Mouse (Mus musculus) right cerebral cortex, adult 18-20 months (tissue): Measurements from ENCODE around the gene Ccdc191.
A peak's percentile ranks its signal among the peaks of the same experiment; 100 is the strongest.

Source experiments
- DNase-seq: peaks from one replicate; pipeline ENCODE4 v3.0.0; 2022; ENCODE audit warnings: mixed read lengths

Gene Ccdc191

DNA sequence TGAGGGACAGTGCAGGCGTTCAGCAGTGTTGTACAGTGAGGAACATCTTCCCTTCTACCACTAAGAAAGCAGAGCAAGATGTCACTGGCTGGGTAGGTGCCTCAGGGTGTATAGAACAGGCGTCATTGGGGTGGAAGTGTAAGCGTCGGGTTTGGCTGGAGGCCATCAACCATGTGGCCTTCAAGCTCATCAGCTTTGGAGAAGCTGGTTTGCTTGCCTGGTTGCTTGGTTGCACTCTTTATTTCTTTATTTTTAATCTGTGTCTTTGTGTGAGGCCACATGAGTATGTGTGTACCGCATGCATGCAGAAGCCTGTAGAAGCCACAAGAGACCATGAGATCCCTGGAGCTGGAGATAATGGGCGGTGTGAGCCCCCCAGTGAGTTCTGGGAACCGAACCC lies 42.7 kb downstream of the Ccdc191 start:
- no peak for DNase-seq

DNA sequence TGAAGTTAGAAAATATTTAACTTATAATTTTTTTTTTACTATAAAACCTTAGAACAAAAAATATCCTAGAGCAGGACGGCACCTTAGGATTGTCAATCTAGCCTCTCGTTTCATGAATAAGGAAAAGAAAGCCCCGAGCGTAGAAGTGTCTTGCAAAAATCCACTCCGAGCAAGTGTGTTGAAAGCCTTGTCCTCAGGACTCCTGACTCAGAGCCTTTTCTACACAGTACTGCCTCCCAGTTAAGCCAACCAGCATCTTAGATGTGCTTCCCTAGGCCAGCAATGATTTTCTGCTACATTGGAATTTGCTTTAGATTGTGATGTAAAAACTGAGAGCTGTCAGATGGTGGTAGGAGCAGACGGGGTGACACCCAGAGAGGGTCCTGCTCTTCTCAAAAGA lies 43.4 kb downstream of the Ccdc191 start:
- DNase-seq, result no peak

DNA sequence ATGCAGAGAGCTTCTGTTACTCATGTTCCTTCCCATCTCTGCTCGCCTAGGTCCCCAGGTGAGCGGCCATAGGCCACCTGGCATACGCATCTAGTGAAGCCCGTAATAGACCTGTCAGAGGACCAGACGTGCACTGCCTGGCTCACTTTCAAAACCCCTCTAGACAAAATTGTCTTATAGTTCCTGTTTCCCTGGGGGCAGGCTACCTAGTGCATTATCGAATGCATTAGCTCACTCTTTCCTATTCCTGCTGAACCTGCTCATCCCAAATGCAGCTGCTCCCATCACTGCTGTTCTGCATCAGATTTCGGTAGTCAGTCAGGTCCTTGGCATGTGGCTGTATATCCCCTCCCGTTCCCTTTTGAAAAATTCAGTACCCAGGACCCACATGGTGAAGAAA lies 45.3 kb downstream of the Ccdc191 start:
- no peak for DNase-seq

DNA sequence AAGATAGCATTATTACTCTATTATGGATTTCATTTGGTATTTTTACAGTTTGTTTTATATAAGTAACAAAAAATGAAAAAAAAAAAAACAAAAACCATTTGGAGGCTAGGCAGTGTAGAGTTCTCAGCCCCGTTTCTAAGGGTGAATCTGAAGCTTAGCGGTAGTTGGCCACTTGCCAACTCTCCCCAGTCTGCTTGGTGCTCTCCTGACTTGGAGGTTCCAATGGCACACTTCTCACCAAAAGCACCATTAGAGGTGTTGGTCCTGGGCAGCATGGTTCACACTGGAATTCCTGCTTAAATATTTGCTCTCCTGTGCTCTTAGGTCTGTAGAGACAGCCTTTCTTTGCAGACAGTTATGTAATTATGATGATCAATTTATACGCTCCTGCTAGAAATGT lies 45.8 kb downstream of the Ccdc191 start:
- no peak for DNase-seq

DNA sequence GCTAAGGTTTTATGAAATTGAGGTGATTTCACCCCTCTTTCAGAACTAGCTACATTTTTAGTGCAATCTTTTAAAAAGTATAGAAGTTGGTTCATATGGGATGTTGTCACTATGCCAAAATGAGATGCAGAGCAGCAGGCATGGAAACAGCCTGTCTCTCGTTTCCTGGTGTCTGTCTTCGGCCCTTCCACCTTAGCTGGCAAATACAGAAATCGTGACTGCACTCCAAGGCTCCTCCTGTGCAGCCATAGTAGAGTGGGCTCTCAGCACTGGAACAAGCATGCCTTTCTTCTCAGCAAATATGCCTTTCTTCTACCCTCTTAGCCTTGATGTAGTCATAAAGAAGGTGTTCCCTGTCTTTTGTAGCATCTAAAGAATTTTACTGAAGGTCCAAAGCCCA lies 46.3 kb downstream of the Ccdc191 start:
- DNase-seq, result no peak

DNA sequence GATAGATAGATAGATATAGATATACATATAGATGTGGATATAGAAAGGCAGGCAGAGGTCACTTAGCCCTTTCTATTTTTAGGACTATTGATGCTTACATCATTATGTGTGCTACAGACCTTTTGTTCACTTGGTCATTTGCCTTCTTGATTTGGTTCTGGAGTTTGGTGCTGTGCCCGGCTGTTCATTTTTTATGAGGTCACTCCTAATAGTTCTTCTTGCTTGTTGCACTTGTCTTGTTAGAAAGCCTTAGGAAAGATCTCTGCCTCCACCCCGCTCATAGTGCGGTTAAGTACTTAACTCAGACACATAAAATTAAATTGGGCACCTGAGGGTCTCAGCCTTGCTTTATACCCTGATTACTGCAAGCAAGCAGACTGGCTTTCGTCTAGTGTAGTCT lies 51.2 kb downstream of the Ccdc191 start:
- no peak for DNase-seq

DNA sequence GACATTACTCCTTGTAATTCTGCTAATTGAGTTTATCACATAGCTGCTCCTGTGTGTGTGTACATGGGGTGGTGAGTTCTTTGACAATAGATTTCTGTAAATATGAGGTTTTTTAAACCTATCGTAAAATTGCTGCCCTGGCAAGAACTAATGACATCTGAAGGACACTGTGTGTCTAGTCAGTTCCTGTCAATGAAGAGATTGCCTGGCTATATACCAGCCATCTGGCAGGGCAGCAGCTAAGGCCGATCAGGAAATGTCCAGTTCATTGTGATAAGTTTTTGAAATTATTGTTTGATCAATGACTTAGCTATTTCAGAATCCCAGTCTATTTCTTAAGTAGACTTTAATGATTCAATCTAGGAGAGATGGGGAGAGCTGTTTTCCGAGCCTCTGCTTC lies 55.8 kb downstream of the Ccdc191 start:
- DNase-seq, result no peak

DNA sequence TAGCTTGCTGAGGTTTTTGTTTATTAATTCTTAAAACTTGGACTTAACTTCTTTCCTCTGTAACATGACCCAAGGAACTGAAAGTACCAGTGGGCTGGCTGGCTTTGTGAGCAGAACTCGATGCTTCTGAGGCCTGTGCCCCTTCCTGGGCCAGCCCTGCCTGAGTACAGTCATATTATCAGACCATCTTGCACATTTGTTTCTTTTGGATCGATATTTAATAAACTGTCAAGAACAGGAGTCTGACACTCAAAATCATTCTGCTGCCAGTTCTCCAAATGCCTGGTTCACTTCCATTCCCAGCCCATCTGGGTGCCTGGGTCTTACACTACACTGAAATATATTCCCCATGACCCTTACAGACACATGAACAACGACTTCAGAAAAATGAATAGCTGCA lies 56.3 kb downstream of the Ccdc191 start:
- DNase-seq, result no peak

DNA sequence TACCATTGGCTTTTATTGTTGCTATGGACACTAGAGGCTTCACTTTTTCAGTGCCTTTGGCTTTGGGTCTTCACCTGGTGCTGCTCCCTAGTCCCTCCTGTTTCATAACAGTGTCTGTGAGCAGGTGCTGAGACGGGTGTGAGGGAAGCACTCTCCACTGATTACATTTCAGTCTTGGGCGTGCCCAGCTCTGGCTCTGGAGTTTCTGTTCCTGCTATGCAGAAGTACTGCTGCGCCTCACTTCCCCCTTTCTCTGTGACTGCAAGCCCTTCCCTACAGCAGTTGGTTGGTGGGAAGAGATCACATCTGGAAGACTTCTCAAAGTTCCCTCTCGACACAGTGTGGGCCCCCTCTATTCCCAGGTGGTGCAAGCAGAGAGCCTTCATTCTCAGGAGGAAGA lies 62.0 kb downstream of the Ccdc191 start:
- DNase-seq, result no peak

DNA sequence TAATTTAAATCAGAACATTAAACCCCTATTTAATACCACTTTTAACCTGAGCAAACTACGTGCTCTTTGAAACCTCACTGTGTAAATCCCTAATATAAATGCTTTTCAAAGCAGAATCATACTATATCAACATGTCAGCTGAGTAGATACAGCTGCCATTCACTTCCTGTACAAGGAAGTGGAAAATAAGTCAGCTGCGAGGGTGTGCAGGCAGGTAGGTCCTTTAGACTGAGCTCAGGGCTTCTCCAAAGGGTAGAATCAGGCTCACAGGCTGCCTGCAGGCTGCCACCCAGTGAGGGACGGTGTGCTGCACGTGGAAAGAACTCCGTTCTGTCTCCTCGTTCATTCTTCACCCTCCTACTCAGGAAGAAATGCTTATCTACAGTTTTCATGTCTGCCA lies 65.3 kb downstream of the Ccdc191 start:
- no peak for DNase-seq

DNA sequence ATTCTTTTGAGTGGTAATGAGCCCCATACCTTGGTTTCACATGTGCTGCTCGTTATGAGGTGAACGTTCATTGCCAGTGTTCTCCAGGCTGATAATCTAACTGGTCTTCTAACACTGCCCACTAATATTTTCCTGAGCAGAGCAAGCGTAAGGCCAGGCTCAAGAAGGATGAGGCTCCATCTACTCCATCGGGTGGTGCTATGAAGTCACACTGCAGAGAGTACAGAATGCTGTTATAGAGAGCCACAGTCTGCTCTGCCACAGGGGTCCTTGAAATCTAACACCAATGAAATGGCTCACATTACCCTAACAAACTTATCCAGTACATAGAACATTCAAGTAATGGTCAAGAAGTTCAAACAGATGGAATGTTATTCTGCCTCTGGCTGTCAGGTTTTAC lies 68.4 kb downstream of the Ccdc191 start:
- no peak for DNase-seq

DNA sequence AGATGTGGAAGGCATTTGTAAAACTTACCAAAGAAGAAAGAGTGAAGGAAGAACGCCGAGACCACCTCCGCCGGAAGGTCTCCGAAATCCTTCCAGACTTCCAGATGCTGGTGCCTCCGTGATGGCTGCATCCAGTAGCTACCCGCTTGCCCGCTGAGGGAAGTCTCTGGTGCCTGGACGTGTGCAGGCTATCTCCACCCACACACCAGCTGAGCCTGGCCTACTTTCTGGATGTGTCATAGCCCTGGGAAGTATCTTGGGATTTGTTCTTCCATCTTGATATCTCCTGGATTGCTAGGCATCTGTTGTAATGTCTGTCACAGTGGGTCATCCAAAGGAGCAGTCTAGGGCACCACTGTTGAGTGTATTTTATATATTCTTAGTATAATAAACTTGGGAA lies 73.7 kb downstream of the Ccdc191 start:
- DNase-seq, result peak; percentile 71

DNA sequence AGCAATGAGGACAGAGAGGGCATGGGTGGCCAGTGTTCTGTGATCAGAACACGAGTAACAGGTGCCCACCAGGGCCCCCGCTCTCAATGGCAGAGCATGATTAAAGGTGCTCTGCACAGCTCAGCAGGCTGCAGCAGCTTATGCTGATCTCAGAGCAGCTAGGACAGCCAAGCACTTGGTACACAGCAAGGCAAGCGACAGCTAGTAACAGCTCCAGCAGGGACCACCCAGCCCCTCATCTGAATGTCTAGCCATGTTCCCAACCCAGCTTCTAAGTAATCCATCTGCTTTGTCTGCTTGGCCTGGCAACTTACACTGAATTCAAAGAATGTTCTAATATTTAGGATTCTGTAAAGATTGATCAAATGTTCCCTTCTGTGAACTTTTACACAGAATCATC lies 74.2 kb downstream of the Ccdc191 start:
- DNase-seq, result no peak

DNA sequence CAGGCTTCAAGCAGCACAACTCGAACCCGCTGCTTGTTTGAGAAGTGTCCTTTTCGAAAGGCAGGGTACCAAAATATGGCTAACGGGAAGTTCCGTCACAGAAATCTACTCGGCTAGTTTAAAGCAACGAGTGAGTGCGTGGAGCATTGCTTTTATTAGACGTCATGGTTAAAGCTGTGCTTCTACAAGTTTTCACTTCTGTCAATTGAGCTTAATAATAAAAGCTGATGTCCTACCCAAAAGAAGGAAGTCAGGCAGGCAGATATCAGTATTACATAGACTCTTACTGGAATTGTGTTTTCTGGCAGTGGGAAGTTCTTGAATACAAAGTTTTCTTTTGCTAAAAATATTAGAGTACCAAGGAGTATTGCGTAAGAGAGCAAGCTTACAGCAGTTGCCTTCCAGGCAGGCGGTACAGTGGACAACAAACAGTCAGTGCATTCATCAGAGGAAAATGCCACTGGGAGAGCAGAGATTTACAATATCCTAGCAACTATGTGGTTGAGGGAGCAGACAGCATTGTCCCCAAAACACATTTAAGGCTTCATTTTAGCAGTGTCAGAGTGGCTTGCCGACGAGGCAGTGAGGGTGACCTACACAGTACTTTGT lies 76.3 kb downstream of the Ccdc191 start:
- no peak for DNase-seq

DNA sequence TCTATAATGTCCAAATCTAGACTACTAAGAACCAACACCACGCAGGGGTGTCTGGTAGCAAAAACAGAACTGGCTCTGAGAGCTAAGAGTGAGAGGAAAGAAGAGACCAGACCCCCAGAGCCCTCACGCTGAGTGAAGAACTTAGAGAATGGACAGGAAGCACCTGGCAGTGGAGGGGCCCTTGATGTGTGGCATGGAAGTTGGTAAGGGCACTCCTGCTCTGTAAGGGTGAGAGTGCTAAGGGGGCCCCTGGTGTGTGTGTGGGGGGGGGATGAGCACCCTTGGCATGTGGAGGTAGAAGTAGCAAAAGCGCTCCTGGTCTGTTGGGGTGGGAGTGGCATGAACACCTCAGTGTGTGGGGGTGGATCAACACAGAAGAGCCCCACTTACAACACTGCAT lies 80.8 kb downstream of the Ccdc191 start:
- no peak for DNase-seq

DNA sequence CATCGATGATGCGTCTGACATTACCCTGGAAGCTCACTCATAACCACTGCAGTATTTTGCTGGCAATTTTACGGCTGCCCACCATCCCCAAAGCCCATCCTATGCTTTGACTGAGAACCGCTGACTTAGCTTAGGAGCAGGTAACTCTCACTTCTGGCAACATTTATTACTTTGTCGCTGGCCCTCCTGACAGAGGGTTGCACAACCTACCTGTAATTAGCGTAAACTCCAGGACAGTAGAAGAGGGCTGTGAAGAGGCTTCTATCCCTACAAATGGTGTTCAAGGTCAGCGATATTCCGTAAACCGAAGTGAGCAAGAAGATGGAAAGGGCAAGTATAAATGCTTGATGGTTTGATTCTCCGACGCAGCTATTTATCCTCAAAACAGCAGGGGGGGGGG lies 81.6 kb downstream of the Ccdc191 start:
- no peak for DNase-seq

DNA sequence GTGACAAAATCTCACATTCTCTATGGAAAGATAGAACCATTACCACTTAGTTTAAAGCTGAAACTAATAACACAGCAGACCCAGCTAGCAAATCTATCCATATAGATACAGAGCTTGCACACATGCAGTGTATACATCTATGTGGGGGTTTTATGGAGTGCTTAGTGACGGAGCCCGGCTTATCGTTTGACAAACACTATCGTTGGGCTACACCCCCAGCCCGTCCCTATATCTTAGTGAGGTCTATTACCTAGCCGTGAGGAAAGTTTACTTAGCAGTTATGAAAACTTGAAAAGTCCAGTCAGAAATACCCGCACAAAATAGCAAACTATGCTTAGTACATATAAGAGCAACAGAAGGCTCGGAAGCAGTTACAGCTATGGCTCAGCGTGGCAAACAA lies 82.1 kb downstream of the Ccdc191 start:
- DNase-seq, result no peak

DNA sequence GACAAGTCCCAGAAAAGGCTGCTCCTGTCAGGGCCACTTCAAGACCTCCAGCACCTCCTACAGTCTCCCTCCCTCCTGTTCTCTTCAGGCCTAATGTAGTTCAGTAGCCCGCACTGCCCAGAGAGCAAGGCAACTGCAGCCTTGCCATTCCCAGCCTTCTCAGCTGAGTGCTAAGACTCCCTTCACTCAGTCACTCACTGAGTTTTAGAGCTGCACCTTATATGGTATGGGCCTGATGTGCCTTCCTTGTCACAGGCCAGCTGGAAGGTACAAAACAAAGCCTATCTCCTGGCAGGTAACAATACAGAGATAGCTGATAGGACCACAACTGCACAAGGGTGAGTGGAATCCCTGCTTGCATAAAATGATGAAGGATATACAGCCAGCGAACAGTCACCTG lies 82.8 kb downstream of the Ccdc191 start:
- DNase-seq, result no peak

DNA sequence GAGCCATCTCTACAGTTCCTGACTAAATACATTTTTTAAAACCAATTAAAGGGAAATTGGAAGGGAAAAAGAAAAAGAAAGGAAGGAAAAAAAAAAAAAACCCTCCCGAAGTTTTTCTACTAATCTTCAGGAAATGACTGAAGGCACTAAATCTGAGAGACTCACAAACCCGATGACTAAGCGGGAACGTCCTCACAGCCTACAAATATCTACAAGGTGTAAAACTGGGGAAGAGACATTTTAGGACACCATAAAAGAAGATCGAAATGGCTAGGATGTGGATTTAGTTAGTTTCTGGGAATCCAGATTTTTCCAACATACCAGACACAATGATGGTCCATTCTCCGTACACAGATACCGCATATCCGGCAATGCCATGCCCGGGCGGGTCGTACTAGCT lies 83.5 kb downstream of the Ccdc191 start:
- no peak for DNase-seq

DNA sequence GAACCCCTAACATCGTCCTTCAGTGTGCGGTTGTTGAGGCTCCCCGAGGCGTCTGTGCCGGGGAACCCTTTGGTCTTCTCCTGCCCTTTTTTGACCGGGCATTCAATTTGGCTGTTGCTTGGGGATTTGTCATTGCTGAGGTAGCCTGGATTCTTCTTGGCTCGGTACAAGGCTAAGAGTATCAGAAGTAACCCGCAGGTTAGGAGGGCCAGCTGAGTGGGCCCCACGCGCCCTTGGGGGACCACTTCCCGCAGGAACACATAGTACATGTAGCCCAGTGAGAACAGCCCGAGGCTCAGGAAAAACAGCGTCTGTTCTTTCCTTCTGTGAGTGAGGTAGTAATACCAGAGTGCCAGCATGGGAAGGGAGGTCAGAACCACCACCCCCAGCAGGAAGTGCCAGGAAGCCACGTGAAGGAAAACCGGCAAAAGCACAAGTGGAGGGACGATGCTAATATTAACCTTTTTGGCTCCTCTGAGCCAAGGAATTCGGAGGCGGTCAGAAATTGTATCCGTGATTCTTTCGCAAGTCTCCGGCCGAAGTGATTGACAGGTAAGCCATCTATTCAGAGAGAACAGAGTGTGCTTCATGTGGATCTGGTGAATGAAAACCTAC lies 84.1 kb downstream of the Ccdc191 start:
- no peak for DNase-seq

DNA sequence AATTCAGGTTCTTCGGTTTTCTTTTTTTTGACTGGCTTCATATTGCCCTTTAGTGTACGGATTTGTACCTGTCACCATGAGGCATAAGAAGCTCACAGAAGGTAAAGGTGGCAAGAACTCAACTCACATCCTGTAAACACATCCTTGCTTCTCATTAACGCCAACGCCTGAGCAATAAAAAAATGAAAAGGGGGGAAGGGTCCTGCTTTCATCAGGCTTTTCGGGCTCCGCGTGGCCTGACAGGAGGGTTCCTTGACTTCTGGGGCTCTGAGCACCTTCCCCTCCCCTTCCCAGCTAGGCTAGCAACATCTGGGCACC lies 89.4 kb downstream of the Ccdc191 start:
- no peak for DNase-seq

DNA sequence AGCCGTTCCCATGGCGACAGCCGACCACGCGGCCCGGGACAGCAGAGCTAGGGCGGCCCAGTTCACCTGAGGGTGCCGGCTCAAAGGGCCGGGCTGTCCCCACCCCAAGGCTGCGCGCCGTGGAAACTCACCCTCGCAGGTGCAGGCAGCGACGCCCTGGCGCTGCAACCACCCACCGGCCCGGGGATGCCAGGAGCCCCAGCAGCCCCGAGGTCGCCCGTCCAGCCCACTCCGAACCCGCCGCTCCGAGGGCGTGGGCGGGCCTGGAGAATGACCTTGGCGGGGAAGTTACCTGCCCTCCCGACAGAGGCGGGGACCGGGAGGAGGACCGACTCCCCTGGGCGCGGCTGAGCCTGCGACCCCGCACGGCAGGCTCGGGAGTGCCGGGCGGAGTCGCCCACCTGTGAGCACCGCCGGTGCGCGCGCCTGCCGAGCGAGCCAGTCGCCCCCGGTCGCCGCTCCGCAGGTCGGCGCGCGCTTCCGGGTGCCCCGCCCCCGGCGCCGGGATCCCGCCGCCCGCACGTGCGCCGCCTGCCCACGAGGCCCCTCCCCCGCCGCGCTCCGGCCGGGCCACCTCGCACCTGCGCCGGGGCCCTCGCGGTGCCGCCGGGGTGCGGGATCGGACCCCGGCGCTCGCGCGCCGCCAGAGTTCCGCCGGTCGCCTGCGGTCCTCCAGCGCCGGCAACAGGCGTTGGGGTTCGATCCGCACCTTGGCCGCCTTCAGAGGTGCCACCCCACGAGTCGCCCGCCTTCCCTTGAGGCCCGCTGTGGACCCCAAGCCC lies 89.9 kb downstream of the Ccdc191 start, which contains the start of gene Zdhhc23:
Gene Zdhhc23, minus strand, starts transcription at position 464 of the 782 bp plus-strand sequence.
- DNase-seq, result peak; percentile 37

DNA sequence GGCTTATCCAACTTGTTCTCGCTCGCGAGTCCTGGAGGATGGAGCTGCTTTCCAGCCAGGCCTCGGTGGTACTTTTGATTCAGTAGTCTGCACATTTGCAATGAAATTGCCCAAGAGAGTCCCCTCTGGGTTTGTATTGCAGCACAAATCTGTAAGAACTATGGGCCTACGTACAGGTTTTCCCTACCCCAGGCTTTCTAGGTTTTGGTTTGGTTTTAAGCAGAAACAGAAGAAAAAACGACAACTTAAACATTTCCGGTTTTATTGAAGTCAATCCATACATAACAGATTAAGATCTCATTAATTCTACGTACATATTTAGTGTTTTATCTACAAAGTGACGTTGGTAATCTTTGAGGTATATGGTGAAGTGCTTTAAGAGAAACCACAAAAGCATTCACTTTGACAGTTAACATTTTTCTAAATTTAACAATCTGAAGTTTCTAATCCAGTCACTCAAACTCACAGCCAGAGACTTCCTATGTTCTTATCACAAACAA lies 90.6 kb downstream of the Ccdc191 start:
- no peak for DNase-seq

DNA sequence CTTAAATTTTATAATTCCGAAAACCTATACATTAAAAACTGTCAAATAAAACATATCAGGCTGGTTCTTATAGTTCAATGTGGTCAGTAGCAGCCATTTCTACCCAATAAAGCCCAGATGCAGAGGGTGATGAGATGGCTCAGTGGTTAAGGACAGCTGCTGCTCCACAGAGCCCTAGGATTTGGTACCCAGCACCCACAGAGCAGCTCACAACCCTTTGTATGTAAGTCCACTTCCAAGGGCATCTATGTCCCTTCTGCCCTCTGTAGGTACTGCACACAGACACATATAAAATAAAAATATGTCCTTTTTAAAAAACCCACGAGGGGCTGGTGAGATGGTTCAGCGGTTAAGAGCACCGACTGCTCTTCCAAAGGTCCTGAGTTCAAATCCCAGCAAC lies 96.7 kb downstream of the Ccdc191 start:
- no peak for DNase-seq
